15 mouse cellular contexts compared by ENCODE assay signal in genomic region chr8:20643536-20643935, GRCm38 (mm10). TPM values are rescaled to one million over a fixed set of nuclear protein-coding genes. Genes with fewer than 3 reads are reported as not detected.
DNase-seq lines count a peak whose midpoint lies in the region; TF ChIP-seq lines count a peak whose summit lies in the region.
"Not testable (repeated sequence)": the region's sequence is repeated elsewhere in the genome, so short reads cannot be mapped to it uniquely, and the experiment has no call there.
"Had no signal": no experiment of that assay in that cellular context is flagged by ENCODE, and none has a peak within 500 bp of the region (broad histone marks: within the 10 kb centered on the region; RNA-seq: fewer than 3 reads in every experiment).

No protein-coding gene starts in this region.

- intact Hi-C loops in left cerebral cortex, postnatal 14 days (cut with DNase I) = not testable (repeated sequence)

- WGBS in kidney, adult 2 months = 63% methylated on average over 1 of the region's 1 CpGs

- DNase-seq in adrenal gland, adult 8-10 months = peak; percentile 1
- peak; percentile 2 for DNase-seq in gastrocnemius, postnatal 10 days
- DNase-seq in kidney, adult 2 months = peak; percentile 29
- peak; percentile 3 to 14 for DNase-seq in left cerebral cortex, postnatal 14 days (ENCODE audit: low spot score in 2 of 2)
- DNase-seq in right cerebral cortex, adult 18-20 months = peak; percentile 1
- DNase-seq in spleen, postnatal 4 days (ENCODE audit: low spot score in 2 of 2) = peak; percentile 15 to 62
- DNase-seq in urinary bladder, postnatal 10 days (ENCODE audit: low spot score) = peak; percentile 8

- TF ChIP-seq POLR2A in kidney, adult 2 months (IDR thresholded peaks at IDR 0.05; ENCODE audit: low read depth, low read length) = not testable (repeated sequence)

- not testable (repeated sequence) for H3K4me3 ChIP-seq in kidney, adult 2 months (ENCODE audit: insufficient read depth, low read depth, low read length)

- H3K27me3 ChIP-seq in kidney, adult 2 months (replicated peaks; ENCODE audit: control insufficient read depth, insufficient read depth, low read length) = not testable (repeated sequence)

- H3K4me1 ChIP-seq in kidney, adult 2 months (ENCODE audit: control insufficient read depth, insufficient read depth, low read length) = not testable (repeated sequence)

- not testable (repeated sequence) for H3K27ac ChIP-seq in kidney, adult 2 months (ENCODE audit: insufficient read depth, low read depth, low read length)

- H3K36me3 ChIP-seq in kidney, adult 2 months (ENCODE audit: control insufficient read depth, insufficient read depth, low read length) = not testable (repeated sequence)

- TF ChIP-seq CTCF in kidney, adult 2 months (conservative IDR thresholded peaks at IDR 0.05; ENCODE audit: insufficient read depth, insufficient read length, low read depth, low read length) = not testable (repeated sequence)

RNA-seq across cellular contexts. Expression of gene Gm21119, which starts 28.8 kb away (rescaled TPM):
- total RNA-seq in adrenal gland, adult 8-10 months (2022) = 1 to 10 TPM in 3 of 4 experiments, under 1 TPM in 1; 0.32 to 2.3 (median 1.3) TPM
- under 1 TPM; 0.34 to 0.49 TPM for total RNA-seq in gastrocnemius, postnatal 10 days (2021)
- not detected in 2 replicates for polyA plus RNA-seq in kidney, adult 2 months (2012; rRNA removed)
- 1 to 10 TPM; 1.1 to 1.4 TPM for total RNA-seq in left cerebral cortex, postnatal 14 days (2021)
- total RNA-seq: CH12.LX; megakaryocyte, adult 5-6 weeks; MEL had no signal
- polyA plus RNA-seq: forebrain, embryonic 12.5 days; limb, embryonic 14.5 days; liver, embryonic 14.5 days; midbrain, embryonic 13.5 days; spleen, adult 2 months had no signal
